8 mouse cellular contexts compared by ENCODE assay signal in the genomic region with DNA sequence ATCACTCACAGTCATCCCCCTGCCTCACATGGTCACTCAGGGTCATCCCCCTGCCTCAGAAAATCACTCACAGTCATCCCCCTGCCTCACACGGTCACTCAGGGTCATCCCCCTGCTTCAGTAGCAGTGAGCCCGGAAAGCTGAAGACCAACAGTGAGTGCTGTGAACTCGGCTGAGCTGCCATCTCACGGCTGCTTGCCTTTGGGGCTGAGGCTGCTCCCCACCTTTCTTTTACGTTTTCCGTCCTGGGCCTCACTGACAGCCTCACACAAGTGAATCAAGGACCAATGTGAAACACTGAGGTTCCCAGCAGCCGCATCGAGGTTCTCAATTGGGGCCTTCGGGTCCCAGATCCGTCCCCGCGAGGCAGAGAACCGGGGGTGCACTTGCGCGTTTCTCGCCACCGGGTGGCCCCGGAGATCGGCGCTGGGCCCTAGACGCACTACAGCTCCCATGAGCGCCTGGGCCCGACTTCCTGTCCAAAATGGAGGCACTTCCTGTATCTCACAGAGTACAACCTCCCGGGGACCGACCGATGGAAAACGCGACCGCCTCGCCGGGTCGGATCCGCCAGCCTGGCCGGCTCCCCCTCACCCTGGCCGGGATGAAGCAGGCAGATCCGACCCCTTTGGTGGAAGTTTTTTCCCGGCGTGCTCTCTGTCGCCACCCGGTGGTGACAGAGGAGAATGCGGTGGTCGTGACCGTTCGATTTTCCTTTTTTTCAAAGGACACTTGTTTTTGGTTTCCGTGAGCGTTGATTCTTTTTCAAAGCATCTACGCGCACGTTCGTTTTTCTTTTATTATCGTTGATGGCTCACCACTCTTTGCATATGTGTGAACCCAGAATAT. TPM values are rescaled to one million over a fixed set of nuclear protein-coding genes. Genes with fewer than 3 reads are reported as not detected.
A peak's percentile ranks its signal among the peaks of the same experiment; 100 is the strongest.
DNase-seq lines count a peak whose midpoint lies in the region; ATAC-seq and TF ChIP-seq lines count a peak whose summit lies in the region.
"Not testable (repeated sequence)": the region's sequence is repeated elsewhere in the genome, so short reads cannot be mapped to it uniquely, and the experiment has no call there.

No protein-coding gene starts in this region.

- not testable (repeated sequence) for TF ChIP-seq CTCF in olfactory bulb, adult 2 months (IDR thresholded peaks at IDR 0.05; ENCODE audit: insufficient read depth, low read depth, low read length); thymus, adult 2 months (IDR thresholded peaks at IDR 0.05; ENCODE audit: borderline replicate concordance, control insufficient read depth, extremely low read depth, insufficient read depth, low read length, poor library complexity)

- H3K27ac ChIP-seq in hindbrain, embryonic 11.5 days (ENCODE audit: low read depth, low read length); lung, embryonic 16.5 days (ENCODE audit: low read length); thymus, adult 2 months (ENCODE audit: control insufficient read depth, insufficient read depth, low read length): not testable (repeated sequence)
- peak overlapping the region; percentile 58 for H3K27ac ChIP-seq in olfactory bulb, adult 2 months (ENCODE audit: insufficient read depth, low read depth, low read length)

- not testable (repeated sequence) for H3K27me3 ChIP-seq in hindbrain, embryonic 11.5 days (ENCODE audit: control insufficient read depth, insufficient read depth, low read length); lung, embryonic 16.5 days (ENCODE audit: control insufficient read depth, insufficient read depth, low read depth, low read length); thymus, adult 2 months (ENCODE audit: control insufficient read depth, insufficient read depth, low read length)

- peaks cover 37% of the 10 kb centered on the region for H3K9me3 ChIP-seq in hindbrain, embryonic 11.5 days (ENCODE audit: control insufficient read depth, low read length)
- peaks cover 49% of the 10 kb centered on the region for H3K9me3 ChIP-seq in lung, embryonic 16.5 days (ENCODE audit: control insufficient read depth, low read length)

- H3K4me3 ChIP-seq in hindbrain, embryonic 11.5 days (ENCODE audit: low read depth, low read length), result 0 out of 2 replicates have a peak overlapping the region, but pooled peaks have one; percentile 2
- H3K4me3 ChIP-seq in lung, embryonic 16.5 days (ENCODE audit: low read length), result peak overlapping the region; percentile 28
- peak overlapping the region; percentile 49 for H3K4me3 ChIP-seq in olfactory bulb, adult 2 months (ENCODE audit: insufficient read depth, low read depth, low read length)
- H3K4me3 ChIP-seq in thymus, adult 2 months (ENCODE audit: control insufficient read depth, insufficient read depth, low read length), result peak overlapping the region; percentile 29

- not testable (repeated sequence) for H3K4me1 ChIP-seq in hindbrain, embryonic 11.5 days (replicated peaks; ENCODE audit: control insufficient read depth, insufficient read depth, low read length); lung, embryonic 16.5 days (replicated peaks; ENCODE audit: control insufficient read depth, insufficient read depth, low read length); olfactory bulb, adult 2 months (ENCODE audit: control insufficient read depth, insufficient read depth, low read length); thymus, adult 2 months (replicated peaks; ENCODE audit: control insufficient read depth, insufficient read depth, low read length)

- WGBS in hindbrain, embryonic 11.5 days, result 46% methylated on average over 44 of the region's 51 CpGs
- 55% methylated on average over 48 of the region's 51 CpGs for WGBS in lung, embryonic 16.5 days
- WGBS in olfactory bulb, adult 2 months, result 55% methylated on average over 51 of the region's 51 CpGs
- WGBS in thymus, adult 2 months, result 73% methylated on average over 51 of the region's 51 CpGs

- peaks cover 47% of the 10 kb centered on the region for H3K36me3 ChIP-seq in hindbrain, embryonic 11.5 days (ENCODE audit: control insufficient read depth, insufficient read depth, low read length)
- peaks cover 64% of the 10 kb centered on the region for H3K36me3 ChIP-seq in lung, embryonic 16.5 days (ENCODE audit: control insufficient read depth, insufficient read depth, low read length)
- H3K36me3 ChIP-seq in thymus, adult 2 months (ENCODE audit: control insufficient read depth, insufficient read depth, low read length), result peaks cover 12% of the 10 kb centered on the region; the same call in 1 of the 2 replicates

- DNase-seq in Muller cell, postnatal 12 days (ENCODE audit: inconsistent ontology term), result peak; percentile 92
- DNase-seq in cerebellum, postnatal 10 days, result peak; percentile 92
- peak; percentile 88 to 93 for DNase-seq in frontal cortex, adult 2 months (ENCODE audit: extremely low spot score in 1 of 2, low spot score in 1 of 2)
- peak; percentile 56 for DNase-seq in hindbrain, embryonic 11.5 days (ENCODE audit: low spot score)
- peak; percentile 95 for DNase-seq in layer of hippocampus, adult 9-11 months
- peak; percentile 92 for DNase-seq in thymus, adult 2 months

- peak overlapping the region; percentile 28; the same call in 1 of the 2 replicates for H3K4me2 ChIP-seq in hindbrain, embryonic 11.5 days (replicated peaks; ENCODE audit: low read depth, low read length)
- H3K4me2 ChIP-seq in lung, embryonic 16.5 days (ENCODE audit: low read depth, low read length), result peak overlapping the region; percentile 43

- not testable (repeated sequence) for TF ChIP-seq POLR2A in olfactory bulb, adult 2 months (IDR thresholded peaks at IDR 0.05; ENCODE audit: insufficient read depth, low read depth, low read length); thymus, adult 2 months (IDR thresholded peaks at IDR 0.05; ENCODE audit: control insufficient read depth, extremely low read depth, insufficient read depth, low read length, poor library complexity)

- H3K9ac ChIP-seq in hindbrain, embryonic 11.5 days (ENCODE audit: low read depth, low read length), result peak overlapping the region; percentile 24; the same call in 1 of the 2 replicates
- H3K9ac ChIP-seq in lung, embryonic 16.5 days (ENCODE audit: low read length), result peak overlapping the region; percentile 54

- ATAC-seq in hindbrain, embryonic 11.5 days (ENCODE audit: low FRiP score), result peak; percentile 92
- peak; percentile 89 for ATAC-seq in lung, embryonic 16.5 days (ENCODE audit: low read depth)

RNA-seq across cellular contexts. Expression of a gene that starts 22.7 kb away (rescaled TPM):
- 891 and 1,402 TPM in 2 replicates for polyA plus RNA-seq in frontal cortex, adult 2 months (2012; rRNA removed)
- polyA plus RNA-seq in hindbrain, embryonic 11.5 days (2014; fragmentation: Nextera tagmentation; extraction: Ambion mirVana), result 174 and 175 TPM in 2 replicates
- polyA plus RNA-seq in lung, embryonic 16.5 days (2015; fragmentation: Nextera tagmentation; extraction: Ambion mirVana), result 126 and 202 TPM in 2 replicates
- polyA plus RNA-seq in olfactory bulb, adult 2 months (2012; ENCODE audit: insufficient read depth, insufficient read length, low replicate concordance, missing spikeins), result not detected in 2 replicates
- polyA plus RNA-seq in thymus, adult 2 months (2012; rRNA removed), result 1,607 and 1,995 TPM in 2 replicates
